ENCODE assay signal across 16 mouse cellular contexts in genomic region chr5:20843816-20844215, GRCm38 (mm10).
"Had no signal": no experiment of that assay in that cellular context is flagged by ENCODE, and none has a peak within 500 bp of the region (broad histone marks: within the 10 kb centered on the region; RNA-seq: fewer than 3 reads in every experiment).

No protein-coding gene starts in this region.

- ATAC-seq: liver, postnatal 0 days; midbrain, embryonic 15.5 days had no signal

- H3K27ac ChIP-seq: layer of hippocampus, adult 2 months; limb, embryonic 12.5 days; liver, embryonic 13.5 days; lung, embryonic 15.5 days; macrophage; midbrain, embryonic 15.5 days; neural tube, embryonic 12.5 days had no signal

- H3K9ac ChIP-seq: limb, embryonic 12.5 days; liver, embryonic 13.5 days; liver, postnatal 0 days; lung, embryonic 15.5 days; midbrain, embryonic 15.5 days; neural tube, embryonic 12.5 days had no signal

- H3K27me3 ChIP-seq: limb, embryonic 12.5 days; liver, embryonic 13.5 days; lung, embryonic 15.5 days; megakaryocyte, embryonic 14.5 days; midbrain, embryonic 15.5 days; neural tube, embryonic 12.5 days had no signal

- H3K4me2 ChIP-seq: limb, embryonic 12.5 days; liver, embryonic 13.5 days; lung, embryonic 15.5 days; midbrain, embryonic 11.5 days; midbrain, embryonic 15.5 days; neural tube, embryonic 12.5 days had no signal

- H3K36me3 ChIP-seq: limb, embryonic 12.5 days; liver, embryonic 13.5 days; lung, embryonic 15.5 days; midbrain, embryonic 15.5 days; neural tube, embryonic 12.5 days had no signal

- H3K4me3 ChIP-seq: layer of hippocampus, adult 2 months; limb, embryonic 12.5 days; liver, embryonic 13.5 days; lung, embryonic 15.5 days; megakaryocyte, embryonic 14.5 days; midbrain, embryonic 15.5 days; neural tube, embryonic 12.5 days had no signal

- H3K4me1 ChIP-seq: lung, embryonic 15.5 days; midbrain, embryonic 15.5 days; neural tube, embryonic 12.5 days had no signal

- DNase-seq: kidney, postnatal 10 days; kidney, postnatal 4 days; liver; liver, embryonic 13.5 days; liver, postnatal 0 days; lung, postnatal 14 days; right cerebral cortex, postnatal 4 days; spleen, adult 18-20 months had no signal

- H3K9me3 ChIP-seq: limb, embryonic 12.5 days; liver, embryonic 13.5 days; lung, embryonic 15.5 days; megakaryocyte, embryonic 14.5 days; midbrain, embryonic 15.5 days; neural tube, embryonic 12.5 days had no signal
